Mouse (Mus musculus): ENCODE results near the gene Golm1. TPM values are rescaled to one million over a fixed set of nuclear protein-coding genes. Genes with fewer than 3 reads are reported as not detected.

Golm1 gene
- total RNA-seq, 2 experiments from 2014 or later, result 13.4 to 21.4 TPM

- no peak for ATAC-seq (replicated peaks; ENCODE audit: low FRiP score, poor library complexity, severe bottlenecking)
Measured at GRCm38 (mm10) chr13:59652651-59653050, 23.0 kb downstream of the Golm1 start.

GRCm38 (mm10) chr13:59649781-59650180, 25.8 kb downstream of the Golm1 start:
- no peak for ATAC-seq (replicated peaks; ENCODE audit: low FRiP score, poor library complexity, severe bottlenecking)

- ATAC-seq (replicated peaks; ENCODE audit: low FRiP score, poor library complexity, severe bottlenecking), result no peak
Measured at GRCm38 (mm10) chr13:59648598-59648997, 27.0 kb downstream of the Golm1 start.

- no peak for ATAC-seq (replicated peaks; ENCODE audit: low FRiP score, poor library complexity, severe bottlenecking)
Measured at GRCm38 (mm10) chr13:59647484-59647883, 28.1 kb downstream of the Golm1 start.

GRCm38 (mm10) chr13:59646674-59647244, 28.9 kb downstream of the Golm1 start:
- no peak for ATAC-seq (replicated peaks; ENCODE audit: low FRiP score, poor library complexity, severe bottlenecking)

DNA sequence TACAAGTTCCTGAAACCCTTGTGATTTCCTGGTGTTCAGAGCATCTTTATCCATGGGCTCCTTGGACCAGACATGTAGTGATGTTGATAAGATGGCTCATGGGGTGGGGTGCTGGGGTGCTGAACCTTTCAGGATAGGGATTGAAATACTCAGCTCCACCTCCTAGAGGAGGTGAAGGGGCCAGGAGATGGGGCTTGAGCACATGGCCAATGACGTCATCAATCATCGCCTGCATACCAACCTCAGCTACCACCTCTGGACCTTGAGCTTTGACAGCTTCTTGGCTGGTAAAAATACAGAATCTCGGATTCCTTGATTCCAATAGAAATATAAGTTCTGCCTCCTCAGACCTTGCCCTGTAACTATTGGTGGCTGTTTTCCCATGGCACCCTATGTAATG, 30.1 kb downstream of the Golm1 start:
- no peak for ATAC-seq (replicated peaks; ENCODE audit: low FRiP score, poor library complexity, severe bottlenecking)

DNA sequence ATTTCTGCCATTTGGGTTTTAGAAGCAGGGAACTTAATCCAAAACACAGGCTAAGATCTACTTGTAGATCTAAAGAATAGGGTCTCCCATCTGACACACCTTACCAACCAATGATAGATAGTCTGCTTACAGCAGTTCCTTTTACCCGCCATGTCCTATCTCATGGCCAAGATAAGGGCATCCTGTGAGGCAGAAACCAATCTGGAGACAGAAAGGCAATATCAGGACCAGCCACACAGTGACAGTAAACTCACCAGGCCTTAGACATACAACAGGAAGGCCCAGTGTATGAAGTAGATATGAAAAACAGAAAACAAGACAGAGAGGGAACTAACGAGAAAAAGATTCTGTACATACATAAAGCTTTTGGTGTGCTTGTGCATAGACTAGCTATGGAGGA, 32.8 kb downstream of the Golm1 start:
- ATAC-seq (replicated peaks; ENCODE audit: low FRiP score, poor library complexity, severe bottlenecking), result peak; percentile 69

GRCm38 (mm10) chr13:59640178-59640440, 35.5 kb downstream of the Golm1 start:
- no peak for ATAC-seq (replicated peaks; ENCODE audit: low FRiP score, poor library complexity, severe bottlenecking)

- ATAC-seq (replicated peaks; ENCODE audit: low FRiP score, poor library complexity, severe bottlenecking), result no peak
Measured at GRCm38 (mm10) chr13:59639368-59640177, 36.0 kb downstream of the Golm1 start.

GRCm38 (mm10) chr13:59637800-59638199, 37.8 kb downstream of the Golm1 start:
- ATAC-seq (replicated peaks; ENCODE audit: low FRiP score, poor library complexity, severe bottlenecking), result no peak

GRCm38 (mm10) chr13:59634637-59635036, 41.0 kb downstream of the Golm1 start:
- ATAC-seq (replicated peaks; ENCODE audit: low FRiP score, poor library complexity, severe bottlenecking), result no peak

- ATAC-seq (replicated peaks; ENCODE audit: low FRiP score, poor library complexity, severe bottlenecking), result no peak
Measured at GRCm38 (mm10) chr13:59626739-59627138, 48.9 kb downstream of the Golm1 start.

- no peak for ATAC-seq (replicated peaks; ENCODE audit: low FRiP score, poor library complexity, severe bottlenecking)
Measured at GRCm38 (mm10) chr13:59624903-59625302, 50.7 kb downstream of the Golm1 start.

GRCm38 (mm10) chr13:59624389-59624788, 51.2 kb downstream of the Golm1 start:
- no peak for ATAC-seq (replicated peaks; ENCODE audit: low FRiP score, poor library complexity, severe bottlenecking)

GRCm38 (mm10) chr13:59621643-59622489, 53.7 kb downstream of the Golm1 start:
- no peak for ATAC-seq (replicated peaks; ENCODE audit: low FRiP score, poor library complexity, severe bottlenecking)

GRCm38 (mm10) chr13:59618463-59618862, 57.1 kb downstream of the Golm1 start:
- ATAC-seq (replicated peaks; ENCODE audit: low FRiP score, poor library complexity, severe bottlenecking), result no peak

GRCm38 (mm10) chr13:59615554-59615953, 60.1 kb downstream of the Golm1 start:
- ATAC-seq (replicated peaks; ENCODE audit: low FRiP score, poor library complexity, severe bottlenecking), result no peak

- ATAC-seq (replicated peaks; ENCODE audit: low FRiP score, poor library complexity, severe bottlenecking), result no peak
Measured at GRCm38 (mm10) chr13:59615152-59615551, 60.5 kb downstream of the Golm1 start.

GRCm38 (mm10) chr13:59613868-59614267, 61.7 kb downstream of the Golm1 start:
- no peak for ATAC-seq (replicated peaks; ENCODE audit: low FRiP score, poor library complexity, severe bottlenecking)

GRCm38 (mm10) chr13:59610437-59610836, 65.2 kb downstream of the Golm1 start:
- ATAC-seq (replicated peaks; ENCODE audit: low FRiP score, poor library complexity, severe bottlenecking), result no peak

DNA sequence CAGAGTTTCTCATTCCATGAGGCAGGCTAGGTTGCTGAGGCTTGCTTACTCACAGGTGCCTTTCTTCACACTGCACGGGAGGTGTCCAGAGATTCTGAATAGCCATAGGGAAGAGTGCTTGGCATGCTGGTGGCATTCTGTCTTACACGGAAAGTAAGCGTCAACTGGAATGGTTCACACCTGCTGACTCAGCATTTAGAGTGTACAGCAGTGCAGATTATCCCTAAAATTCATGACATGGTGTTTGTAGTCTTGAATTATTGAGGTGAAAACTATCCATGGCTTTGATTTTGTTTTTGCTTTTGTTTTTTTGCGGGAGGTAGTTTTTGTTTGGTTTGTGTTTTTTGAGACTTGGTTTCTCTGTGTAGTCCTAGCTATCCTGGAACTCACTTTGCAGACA, 65.7 kb downstream of the Golm1 start:
- ATAC-seq (replicated peaks; ENCODE audit: low FRiP score, poor library complexity, severe bottlenecking), result no peak
